Mouse (Mus musculus) gastrocnemius, adult 2 months (tissue): ENCODE data around the gene Syn3. TPM values are rescaled to one million over a fixed set of nuclear protein-coding genes. Genes with fewer than 3 reads are reported as not detected.
"Not testable (repeated sequence)": the region's sequence is repeated elsewhere in the genome, so short reads cannot be mapped to it uniquely, and the experiment has no call there.

Experiments
- DNase-seq: peaks from one replicate; pipeline ENCODE4 v3.0.0; 2022
- H3K27ac ChIP-seq: fragments of 200-600 bp; 2 replicates; pipeline ENCODE4 v1.8.1; 2022; ENCODE audit warnings: mild to moderate bottlenecking
- H3K4me3 ChIP-seq: fragments of 200-600 bp; 2 replicates; pipeline ENCODE4 v1.8.1; 2022; ENCODE audit warnings: mild to moderate bottlenecking, moderate library complexity
- CTCF ChIP-seq: fragments of 200-600 bp; IDR thresholded peaks from 2 replicates; pipeline ENCODE4 v1.8.1; 2022; ENCODE audit warnings: antibody characterized with exemption, mild to moderate bottlenecking, moderate library complexity
- intact Hi-C: fragments of 180-260 bp; cut with DNase I; formaldehyde crosslinking; loops from one replicate; pipeline ENCODE4 v1.15.1; 2025
- total RNA-seq, 2 experiments: library from RNA; stranded (reverse); gene quantifications; 2 replicates each; pipeline ENCODE4 v1.2.3; 2021

The Syn3 gene
- total RNA-seq, 2 experiments from 2014 or later, result 0.28 TPM

- H3K4me3 ChIP-seq, result no peak overlapping the region
- H3K27ac ChIP-seq, result peak overlapping the region; percentile 54; the same call in 1 of the 2 replicates
- TF ChIP-seq CTCF, result no peak
- DNase-seq, result no peak
- intact Hi-C loops, result no loop called here
These were observed 41.0 kb downstream of the Syn3 start for GRCm38 (mm10) chr10:86457665-86458209.

GRCm38 (mm10) chr10:86457195-86457594, 41.5 kb downstream of the Syn3 start:
- H3K4me3 ChIP-seq, result no peak overlapping the region
- intact Hi-C loops, result no loop called here
- DNase-seq, result no peak
- TF ChIP-seq CTCF, result no peak
- no peak overlapping the region for H3K27ac ChIP-seq

DNA sequence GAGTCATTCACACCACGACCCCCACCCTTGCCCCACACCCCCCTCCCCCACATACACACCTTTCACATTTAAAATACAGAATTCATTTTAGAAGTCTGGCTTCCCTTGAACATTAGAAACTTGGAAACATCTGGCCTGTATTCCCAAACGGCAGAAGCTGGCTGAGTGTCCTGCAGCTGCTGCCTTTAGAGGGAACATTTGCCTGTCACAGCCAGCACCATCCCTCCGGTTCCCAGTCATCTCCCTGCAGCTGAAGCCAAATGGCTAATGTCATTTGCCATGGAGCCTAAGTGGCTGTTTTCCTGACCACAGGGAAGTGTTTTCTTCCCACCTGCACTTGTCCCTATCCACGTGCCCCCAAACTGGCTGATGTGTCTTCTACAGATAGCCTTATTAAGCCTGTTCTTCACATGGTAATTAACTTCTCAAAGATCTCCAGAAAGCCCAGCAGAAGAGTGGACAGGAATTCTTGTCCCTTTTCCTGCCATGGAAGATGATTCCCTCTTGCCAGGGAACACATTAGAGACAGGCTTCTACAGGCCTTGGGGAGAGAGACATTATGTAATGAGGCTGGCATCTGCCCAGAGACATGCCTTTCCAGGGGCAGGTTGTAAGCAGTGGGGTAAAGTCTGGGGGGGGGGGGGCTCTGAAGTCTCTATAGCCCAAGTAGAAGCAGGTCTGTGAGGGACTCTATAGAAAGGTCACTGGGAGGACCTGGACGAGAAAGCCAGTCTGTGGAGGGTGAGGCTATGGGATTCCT, 43.2 kb downstream of the Syn3 start:
- H3K27ac ChIP-seq, result peak overlapping the region; percentile 51
- DNase-seq, result peak; percentile 66
- no peak overlapping the region for H3K4me3 ChIP-seq
- intact Hi-C loops, result no loop called here
- no peak for TF ChIP-seq CTCF

DNA sequence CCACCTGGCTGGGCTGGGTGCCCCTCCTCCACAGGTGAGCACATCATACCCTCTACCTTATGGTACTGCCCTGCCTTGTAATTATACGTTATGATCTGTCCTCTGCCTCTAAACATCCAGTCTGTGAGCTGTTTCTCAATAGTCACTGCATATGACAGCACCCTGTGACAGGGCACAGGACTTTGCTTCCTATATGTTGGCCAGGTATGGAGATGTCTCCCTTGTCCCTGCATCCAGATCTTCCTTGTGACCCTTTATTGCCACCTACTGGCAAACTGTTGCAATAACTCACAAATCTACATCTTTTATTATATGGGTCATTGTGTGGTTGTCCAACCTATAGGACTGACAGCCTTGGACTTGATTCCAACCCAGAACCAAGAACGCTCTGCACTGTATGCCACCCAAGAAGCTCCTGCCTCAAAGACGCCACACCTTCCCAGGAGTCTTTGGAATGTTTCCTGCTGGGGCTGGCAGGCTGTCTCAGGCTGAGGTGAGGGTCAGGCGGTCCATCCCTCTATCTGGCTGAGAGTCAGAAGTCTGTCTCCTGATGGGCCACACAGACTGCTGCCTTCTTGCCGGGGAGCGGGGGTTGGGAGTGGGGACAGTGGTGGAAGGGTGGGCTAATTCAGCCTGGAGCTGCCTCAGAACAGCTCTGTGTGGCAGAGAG, 46.2 kb downstream of the Syn3 start:
- Histone ChIP-seq H3K4me3 (no peak overlapping the region), H3K27ac (no peak overlapping the region)
- intact Hi-C loops, result loop anchor here (1.0 to 5.0 kb wide), 3 partner anchors 95 to 270 kb away; no protein-coding TSS in a partner anchor
- TF ChIP-seq CTCF, result peak; percentile 89
- peak; percentile 22 for DNase-seq

- intact Hi-C loops, result loop anchor here (5.0 kb wide), 1 partner anchor 94 kb away; no protein-coding TSS in a partner anchor
- H3K27ac ChIP-seq, result no peak overlapping the region
These were observed 47.4 kb downstream of the Syn3 start for GRCm38 (mm10) chr10:86451294-86451693.

DNA sequence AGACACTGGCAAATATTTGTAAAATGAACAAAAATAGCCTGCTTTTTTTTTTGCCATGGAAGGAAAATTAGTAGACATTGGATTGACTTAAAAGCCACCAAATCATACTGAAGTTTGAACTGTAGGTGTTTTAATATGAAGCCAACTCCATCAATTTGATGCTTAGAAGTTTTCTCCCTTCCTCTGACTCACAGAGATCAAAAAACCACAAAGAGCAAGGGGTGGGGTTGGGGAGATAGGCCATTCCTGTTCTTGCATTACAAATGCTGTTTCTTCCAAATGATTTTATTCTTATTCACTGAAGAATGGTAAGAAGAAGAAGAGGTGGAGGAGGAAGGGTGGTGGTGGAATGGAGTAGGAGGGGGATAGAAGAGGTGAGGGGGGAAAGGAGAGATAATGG, 52.0 kb downstream of the Syn3 start:
- no peak for DNase-seq
- Histone ChIP-seq H3K4me3 (no peak overlapping the region), H3K27ac (no peak overlapping the region)
- TF ChIP-seq CTCF, result no peak
- intact Hi-C loops, result no loop called here

More at GRCm38 (mm10) chr10:86451294-86451693, 47.4 kb downstream of the Syn3 start:
- H3K4me3 ChIP-seq, result no peak overlapping the region
- no peak for DNase-seq
- TF ChIP-seq CTCF, result no peak

GRCm38 (mm10) chr10:86445207-86445606, 53.5 kb downstream of the Syn3 start:
- intact Hi-C loops, result no loop called here
- TF ChIP-seq CTCF, result no peak
- no peak for DNase-seq
- Histone ChIP-seq H3K27ac (no peak overlapping the region), H3K4me3 (no peak overlapping the region)

DNA sequence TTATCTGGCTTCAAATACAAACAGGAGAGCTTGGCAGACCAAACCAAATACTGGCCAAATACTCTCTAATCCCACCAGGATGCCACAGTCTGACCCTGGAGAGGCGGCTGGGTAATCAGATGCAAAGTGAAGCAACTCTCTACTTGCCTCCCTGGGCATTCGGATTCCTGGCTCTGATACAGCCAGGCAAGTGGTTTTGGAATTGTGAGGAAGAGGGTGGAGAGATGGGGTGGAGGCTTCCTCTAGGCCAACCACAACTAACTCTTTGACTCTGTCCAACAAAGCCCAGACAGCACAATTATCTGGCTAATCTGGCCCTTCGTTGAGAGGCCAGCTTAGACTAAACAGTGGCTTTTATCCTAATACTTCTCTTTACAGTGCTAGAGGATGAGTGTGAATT, 54.0 kb downstream of the Syn3 start:
- intact Hi-C loops, result no loop called here
- TF ChIP-seq CTCF, result no peak
- Histone ChIP-seq H3K27ac (no peak overlapping the region), H3K4me3 (no peak overlapping the region)
- no peak for DNase-seq

DNA sequence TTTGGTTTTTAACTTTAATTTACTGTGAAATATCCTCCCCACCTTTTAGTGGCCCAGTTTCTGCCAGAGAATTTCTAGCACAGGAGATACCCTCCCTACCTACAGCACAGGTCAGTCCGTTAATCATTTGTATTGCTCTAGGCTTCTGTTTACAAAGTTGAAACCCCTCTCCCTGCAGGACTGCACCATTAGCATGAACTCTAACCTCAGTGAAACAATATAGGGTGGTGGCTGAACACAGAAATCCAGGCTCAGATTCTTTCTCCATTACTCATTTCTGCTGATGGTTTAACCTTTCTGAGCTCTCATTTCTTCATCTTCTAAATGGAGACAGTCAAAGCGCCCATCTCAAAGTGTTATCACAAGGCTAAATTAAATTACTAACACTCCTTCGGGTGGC, 56.9 kb downstream of the Syn3 start:
- DNase-seq, result no peak
- TF ChIP-seq CTCF, result no peak
- intact Hi-C loops, result no loop called here

GRCm38 (mm10) chr10:86439640-86440039, 59.1 kb downstream of the Syn3 start:
- TF ChIP-seq CTCF, result no peak
- DNase-seq, result no peak
- intact Hi-C loops, result no loop called here
- Histone ChIP-seq H3K4me3 (no peak overlapping the region), H3K27ac (no peak overlapping the region)

More for the DNA sequence above, 56.9 kb downstream of the Syn3 start:
- Histone ChIP-seq H3K27ac (no peak overlapping the region), H3K4me3 (no peak overlapping the region)

GRCm38 (mm10) chr10:86437294-86437693, 61.4 kb downstream of the Syn3 start:
- intact Hi-C loops, result no loop called here
- no peak overlapping the region for H3K4me3 ChIP-seq
- DNase-seq, result no peak
- no peak for TF ChIP-seq CTCF
- H3K27ac ChIP-seq, result no peak overlapping the region

- intact Hi-C loops, result not testable (repeated sequence)
These were observed 63.7 kb downstream of the Syn3 start for GRCm38 (mm10) chr10:86435006-86435405.

GRCm38 (mm10) chr10:86429651-86430050, 69.0 kb downstream of the Syn3 start:
- no peak for TF ChIP-seq CTCF
- DNase-seq, result no peak
- intact Hi-C loops, result no loop called here
- H3K4me3 ChIP-seq, result no peak overlapping the region
- H3K27ac ChIP-seq, result no peak overlapping the region

More at GRCm38 (mm10) chr10:86435006-86435405, 63.7 kb downstream of the Syn3 start:
- H3K4me3 ChIP-seq, H3K27ac ChIP-seq, DNase-seq: not testable (repeated sequence)
